Mouse (Mus musculus) brain, embryonic 18.5 days (tissue): ENCODE measurements around the gene Ppp1r15a.
"Not testable (repeated sequence)": the region's sequence is repeated elsewhere in the genome, so short reads cannot be mapped to it uniquely, and the experiment has no call there.

Experiments
- DNase-seq: peaks from one replicate; pipeline ENCODE4 v3.0.0-alpha.2; 2012; ENCODE audit warnings: low read depth, low spot score

Ppp1r15a gene

GRCm38 (mm10) chr7:45484985-45485384, 41.1 kb downstream of the Ppp1r15a start:
- not testable (repeated sequence) for DNase-seq

- DNase-seq, result no peak
Measured at GRCm38 (mm10) chr7:45482166-45482565, 43.9 kb downstream of the Ppp1r15a start.

- DNase-seq, result no peak
Measured at GRCm38 (mm10) chr7:45481374-45481927, 44.6 kb downstream of the Ppp1r15a start, which contains the start of gene Tulp2. TSS of gene Tulp2 (plus strand) at chr7:45481877.

- DNase-seq, result not testable (repeated sequence)
Measured at GRCm38 (mm10) chr7:45480310-45480709, 45.8 kb downstream of the Ppp1r15a start.

- no peak for DNase-seq
Measured at GRCm38 (mm10) chr7:45478774-45479173, 47.3 kb downstream of the Ppp1r15a start.

- DNase-seq, result no peak
Measured at GRCm38 (mm10) chr7:45477003-45477402, 49.1 kb downstream of the Ppp1r15a start.

- no peak for DNase-seq
Measured at GRCm38 (mm10) chr7:45476453-45476852, 49.6 kb downstream of the Ppp1r15a start.

GRCm38 (mm10) chr7:45475291-45475969, 50.6 kb downstream of the Ppp1r15a start:
- DNase-seq, result no peak
